Mouse (Mus musculus) 3134 (cell line): Measurements from ENCODE around the gene Alg12.
"Not testable (repeated sequence)": the region's sequence is repeated elsewhere in the genome, so short reads cannot be mapped to it uniquely, and the experiment has no call there.

Experiments used
- DNase-seq: peaks from one replicate; pipeline ENCODE4 v3.0.0-alpha.2; 2011; ENCODE audit warnings: low spot score; ENCODE audit not compliant: insufficient read length; ENCODE audit errors: extremely low read depth

The Alg12 gene

DNA sequence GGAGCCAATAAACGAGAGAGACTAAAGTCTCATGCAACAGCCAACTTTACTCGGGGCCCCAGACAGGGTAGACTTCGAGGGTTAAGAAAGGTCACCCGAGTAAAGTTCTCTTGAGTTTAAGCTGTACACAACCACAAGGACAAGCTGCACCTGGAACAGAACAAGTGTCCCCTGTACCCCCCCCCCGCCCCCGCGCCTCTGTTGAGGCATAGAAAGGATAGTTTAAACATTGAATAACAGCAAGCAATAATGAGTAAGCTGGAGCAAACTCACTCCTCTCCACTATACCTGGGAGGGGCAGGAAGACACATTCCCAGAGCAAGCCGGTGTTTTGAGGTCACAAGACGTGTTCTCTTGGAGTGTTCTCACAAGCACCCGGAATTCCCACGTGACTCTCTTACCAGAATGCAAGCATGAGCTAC, 19.2 kb downstream of the Alg12 start:
- no peak for DNase-seq

DNA sequence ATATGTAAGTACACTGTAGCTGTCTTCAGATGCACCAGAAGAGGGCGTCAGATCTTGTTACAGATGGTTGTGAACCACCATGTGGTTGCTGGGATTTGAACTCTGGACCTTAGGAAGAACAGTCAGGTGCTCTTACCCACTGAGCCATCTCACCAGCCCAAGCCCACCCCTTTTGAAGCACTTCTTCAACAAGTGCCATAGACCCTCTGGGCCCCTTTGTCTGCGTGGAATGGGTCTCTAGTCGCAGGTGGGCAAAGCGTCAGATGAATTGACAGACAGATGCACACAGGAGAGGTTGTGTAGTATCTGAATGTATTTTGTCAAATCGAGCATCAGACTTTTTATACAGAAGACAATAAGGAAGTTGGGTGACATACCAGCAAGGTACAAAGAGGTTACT, 24.4 kb downstream of the Alg12 start:
- DNase-seq, result not testable (repeated sequence)

DNA sequence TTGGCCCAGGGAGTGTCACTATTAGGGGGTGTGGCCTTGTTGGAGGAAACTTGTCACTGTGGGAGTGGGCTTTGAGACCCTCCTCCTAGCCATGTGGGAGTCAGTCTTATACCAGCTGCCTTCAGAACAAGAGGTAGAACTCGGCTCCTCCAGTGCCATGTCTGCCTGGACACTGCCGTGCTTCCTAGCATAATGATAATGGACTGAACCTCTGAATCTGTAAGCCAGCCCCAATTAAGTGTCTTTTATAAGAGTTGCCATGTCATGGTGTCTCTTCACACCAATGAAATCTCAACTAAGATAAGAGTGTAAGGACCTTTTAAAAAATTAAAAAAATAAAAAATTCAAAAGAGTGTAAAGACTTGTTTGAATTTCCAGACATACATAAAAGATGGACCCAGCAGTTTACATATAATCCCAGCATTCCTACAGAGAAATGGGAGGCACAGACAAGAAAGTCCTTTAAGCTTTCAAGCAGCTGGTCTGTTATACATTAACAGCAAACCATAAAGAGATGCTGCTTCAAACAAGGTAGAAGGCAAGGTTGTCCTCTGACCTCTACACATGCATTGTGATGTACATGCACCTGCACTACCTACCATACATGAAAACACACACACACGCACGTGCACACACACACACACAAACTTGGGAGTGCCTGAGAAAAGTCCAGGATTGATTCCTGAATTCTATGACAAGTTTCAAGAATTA, 26.8 kb downstream of the Alg12 start:
- DNase-seq, result no peak

DNA sequence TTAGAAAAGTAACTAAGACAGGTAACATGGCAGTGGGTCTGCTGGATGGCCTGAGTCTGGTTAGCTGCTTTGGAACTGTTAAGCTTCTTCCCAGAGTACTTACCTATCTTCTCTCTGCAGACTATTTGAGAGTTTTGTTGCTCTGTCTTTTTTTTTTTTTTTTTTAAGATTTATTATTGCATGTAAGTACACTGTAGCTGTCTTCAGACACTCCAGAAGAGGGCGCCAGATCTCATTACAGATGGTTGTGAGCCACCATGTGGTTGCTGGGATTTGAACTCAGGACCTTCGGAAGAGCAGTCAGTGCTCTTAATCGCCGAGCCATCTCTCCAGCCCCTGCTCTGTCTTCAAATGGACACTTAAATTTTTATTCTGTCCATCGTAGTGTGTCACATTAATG, 44.5 kb downstream of the Alg12 start:
- DNase-seq, result not testable (repeated sequence)

DNA sequence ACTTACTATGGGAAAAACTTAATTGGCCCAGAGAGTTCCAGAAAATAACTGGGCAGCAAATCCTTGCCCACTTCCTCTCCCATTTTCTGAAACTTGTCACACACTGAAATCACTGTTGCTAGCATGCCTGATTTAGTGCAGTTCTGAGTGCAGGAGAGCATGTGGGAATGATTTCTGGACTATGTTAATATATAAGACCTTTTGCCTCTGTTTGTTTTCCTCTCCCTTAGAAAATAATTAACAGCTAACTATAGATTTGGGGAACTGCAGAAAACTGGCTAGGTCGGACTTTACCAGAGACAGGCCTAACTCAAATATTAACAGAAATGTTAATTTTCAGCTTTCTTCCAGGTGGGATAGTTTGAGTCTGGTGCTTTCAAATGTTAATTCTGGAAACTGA, 50.6 kb downstream of the Alg12 start:
- DNase-seq, result no peak

DNA sequence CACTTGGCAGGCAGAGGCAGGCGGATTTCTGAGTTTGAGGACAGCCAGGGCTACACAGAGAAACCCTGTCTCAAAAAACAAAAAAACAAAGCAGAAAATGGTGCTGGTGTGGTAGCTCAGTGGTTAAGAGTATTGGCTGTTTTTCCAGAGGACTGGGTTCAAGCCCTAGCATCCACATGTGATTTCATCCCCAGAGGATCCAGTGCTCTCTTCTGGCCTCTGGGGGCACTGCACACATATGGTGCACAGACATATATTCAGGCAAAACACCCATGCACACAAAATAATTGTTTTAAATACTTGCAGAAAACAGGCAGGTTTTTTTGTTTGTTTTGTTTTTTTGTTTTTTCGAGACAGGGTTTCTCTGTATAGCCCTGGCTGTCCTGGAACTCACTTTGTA, 53.0 kb downstream of the Alg12 start:
- not testable (repeated sequence) for DNase-seq

DNA sequence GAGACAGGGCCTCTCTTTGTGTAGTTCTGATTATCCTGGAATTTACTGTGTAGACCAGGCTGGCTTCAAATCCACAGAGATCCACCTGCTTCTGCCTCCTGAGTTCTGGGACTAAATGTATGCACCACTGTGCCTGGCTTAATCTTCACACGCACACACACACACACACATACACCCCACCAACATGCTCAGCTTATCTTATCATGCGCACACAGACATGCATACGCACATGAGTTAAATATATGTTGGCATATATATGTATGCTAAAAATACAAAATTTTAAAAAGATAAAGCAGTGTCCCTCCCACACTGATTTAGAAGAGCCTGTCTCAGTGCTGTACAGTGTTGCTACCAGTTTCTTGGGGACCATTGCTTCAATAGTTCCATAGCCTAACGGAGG, 57.6 kb downstream of the Alg12 start:
- no peak for DNase-seq

DNA sequence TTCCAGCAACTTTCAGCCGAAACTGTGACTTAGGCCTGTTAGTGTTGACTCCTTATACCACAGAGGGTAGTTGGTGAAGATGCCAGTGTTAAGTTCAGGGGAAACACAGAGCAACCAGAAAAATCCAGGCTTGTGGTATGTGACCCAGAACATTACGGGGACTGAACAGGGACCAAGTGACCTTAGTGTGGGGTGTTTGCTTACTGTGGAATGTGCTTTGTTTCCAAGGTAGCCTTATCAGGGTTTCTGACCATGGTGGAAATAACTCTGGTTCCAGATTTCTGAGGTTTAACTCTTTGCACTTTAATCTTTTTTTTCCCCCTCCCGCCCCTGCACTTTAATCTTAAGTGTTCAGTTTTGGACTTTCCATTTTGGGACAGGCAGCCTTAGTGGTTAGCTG, 61.1 kb downstream of the Alg12 start:
- no peak for DNase-seq

DNA sequence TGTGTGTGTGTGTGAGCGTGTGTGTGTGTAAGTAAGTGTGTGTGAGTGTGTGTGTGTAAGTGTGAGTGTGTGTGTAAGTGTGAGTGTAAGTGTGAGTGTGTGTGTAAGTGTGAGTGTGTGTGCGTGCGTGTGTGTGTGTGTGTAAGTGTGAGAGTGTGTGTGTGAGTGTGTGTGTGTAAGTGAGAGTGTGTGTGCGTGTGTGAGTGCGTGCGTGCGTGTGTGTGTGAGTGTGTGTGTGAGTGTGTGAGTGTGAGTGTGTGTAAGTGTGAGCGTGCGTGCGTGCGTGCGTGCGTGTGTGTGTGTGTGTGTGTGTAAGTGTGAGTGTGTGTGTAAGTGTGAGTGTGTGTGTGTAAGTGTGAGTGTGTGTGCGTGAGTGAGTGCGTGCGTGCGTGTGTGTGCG, 63.4 kb downstream of the Alg12 start:
- DNase-seq, result no peak
